Mouse (Mus musculus) heart, adult 9 months (tissue): Measurements from ENCODE around the gene B3gnt6.

Experiments used
- DNase-seq, 2 experiments: peaks; one replicate each; pipeline ENCODE4 v3.0.0; 2022; ENCODE audit warnings: low spot score in 2 of 2

B3gnt6 gene

GRCm38 (mm10) chr7:98177566-98177928 lies 21.7 kb downstream of the B3gnt6 start:
- DNase-seq: no peak

- DNase-seq: no peak
These were observed 22.2 kb downstream of the B3gnt6 start for GRCm38 (mm10) chr7:98177071-98177485.

- DNase-seq: no peak
These were observed 22.8 kb downstream of the B3gnt6 start for GRCm38 (mm10) chr7:98176322-98177070.

- no peak for DNase-seq
These were observed 24.2 kb downstream of the B3gnt6 start for GRCm38 (mm10) chr7:98174883-98175755.

GRCm38 (mm10) chr7:98173408-98173807 lies 25.9 kb downstream of the B3gnt6 start:
- no peak for DNase-seq

- DNase-seq: no peak
These were observed 26.6 kb downstream of the B3gnt6 start for GRCm38 (mm10) chr7:98172661-98173060.

- DNase-seq: peak; percentile 81 to 84
These were observed 27.9 kb downstream of the B3gnt6 start for GRCm38 (mm10) chr7:98171141-98172073.

GRCm38 (mm10) chr7:98164999-98165528 lies 34.2 kb downstream of the B3gnt6 start:
- DNase-seq: peak in 1 of 2 experiments; percentile 27

- no peak for DNase-seq
These were observed 34.8 kb downstream of the B3gnt6 start for GRCm38 (mm10) chr7:98164382-98164998.

- no peak for DNase-seq
These were observed 35.6 kb downstream of the B3gnt6 start for GRCm38 (mm10) chr7:98163700-98164099.

- no peak for DNase-seq
These were observed 37.0 kb downstream of the B3gnt6 start for GRCm38 (mm10) chr7:98162239-98162638.

GRCm38 (mm10) chr7:98160041-98160740 lies 39.1 kb downstream of the B3gnt6 start:
- DNase-seq: no peak

GRCm38 (mm10) chr7:98158481-98158880 lies 40.8 kb downstream of the B3gnt6 start:
- DNase-seq: no peak

GRCm38 (mm10) chr7:98157636-98158332 lies 41.5 kb downstream of the B3gnt6 start:
- no peak for DNase-seq

GRCm38 (mm10) chr7:98156280-98156665 lies 43.0 kb downstream of the B3gnt6 start:
- DNase-seq: no peak

- peak; percentile 30 to 51 for DNase-seq
These were observed 43.6 kb downstream of the B3gnt6 start for GRCm38 (mm10) chr7:98155546-98156279.

- no peak for DNase-seq
These were observed 45.4 kb downstream of the B3gnt6 start for GRCm38 (mm10) chr7:98153892-98154291.

GRCm38 (mm10) chr7:98153345-98153744 lies 45.9 kb downstream of the B3gnt6 start:
- DNase-seq: no peak

GRCm38 (mm10) chr7:98152400-98152799 lies 46.9 kb downstream of the B3gnt6 start:
- peak; percentile 27 to 29 for DNase-seq
